Mouse (Mus musculus): ENCODE measurements at regions not wholly inside any gene's neighbourhood (a gene's known extent, or its start where the extent isn't known, plus 50 kb on each side); places are given as distances from the start of the nearest gene placed in this dataset.

- peaks cover 14% of the 10 kb centered on the region for H3K9me3 ChIP-seq
- 0 out of 2 replicates have a peak, but pooled peaks cover 3% of the 10 kb centered on the region for H3K4me1 ChIP-seq
- no peaks in the 10 kb centered on the region for H3K27me3 ChIP-seq (ENCODE audit: poor library complexity, severe bottlenecking)
- no peak for DNase-seq (ENCODE audit: extremely low spot score, low spot score)
- H3K4me3 ChIP-seq: no peak overlapping the region
- no peak overlapping the region for H3K27ac ChIP-seq
- H3K36me3 ChIP-seq (replicated peaks): no peaks in the 10 kb centered on the region
- WGBS: 90% methylated on average over 11 of the region's 11 CpGs
These were observed 198.9 kb downstream of the Foxo1 start for GRCm38 (mm10) chr3:52466984-52467565.

GRCm38 (mm10) chr3:52466571-52466970 is 198.4 kb downstream of the Foxo1 start:
- 89% methylated on average over 3 of the region's 3 CpGs for WGBS
- 0 out of 2 replicates have a peak, but pooled peaks cover 3% of the 10 kb centered on the region for H3K4me1 ChIP-seq
- H3K4me3 ChIP-seq: no peak overlapping the region
- peaks cover 11% of the 10 kb centered on the region for H3K9me3 ChIP-seq
- H3K27me3 ChIP-seq (ENCODE audit: poor library complexity, severe bottlenecking): no peaks in the 10 kb centered on the region
- no peak for DNase-seq (ENCODE audit: extremely low spot score, low spot score)
- H3K27ac ChIP-seq: no peak overlapping the region
- no peaks in the 10 kb centered on the region for H3K36me3 ChIP-seq (replicated peaks)

GRCm38 (mm10) chr3:52463911-52464310 is 195.8 kb downstream of the Foxo1 start:
- no peak overlapping the region for H3K27ac ChIP-seq
- H3K27me3 ChIP-seq (ENCODE audit: poor library complexity, severe bottlenecking): no peaks in the 10 kb centered on the region
- DNase-seq (ENCODE audit: extremely low spot score, low spot score): no peak
- 0 out of 2 replicates have a peak, but pooled peaks cover 3% of the 10 kb centered on the region for H3K4me1 ChIP-seq
- 68% methylated on average over 7 of the region's 7 CpGs for WGBS
- no peak overlapping the region for H3K4me3 ChIP-seq
- H3K9me3 ChIP-seq: no peaks in the 10 kb centered on the region
- H3K36me3 ChIP-seq (replicated peaks): no peaks in the 10 kb centered on the region

GRCm38 (mm10) chr3:52454955-52455354 is 186.8 kb downstream of the Foxo1 start:
- H3K36me3 ChIP-seq (replicated peaks): no peaks in the 10 kb centered on the region
- 0 out of 2 replicates have a peak, but pooled peaks cover 8% of the 10 kb centered on the region for H3K4me1 ChIP-seq
- no peaks in the 10 kb centered on the region for H3K9me3 ChIP-seq
- no peak for DNase-seq (ENCODE audit: extremely low spot score, low spot score)
- no peaks in the 10 kb centered on the region for H3K27me3 ChIP-seq (ENCODE audit: poor library complexity, severe bottlenecking)
- no peak overlapping the region for H3K4me3 ChIP-seq
- H3K27ac ChIP-seq: no peak overlapping the region
- WGBS: 93% methylated on average over 5 of the region's 5 CpGs

GRCm38 (mm10) chr3:52453041-52453440 is 184.9 kb downstream of the Foxo1 start:
- Histone ChIP-seq H3K27ac (no peak overlapping the region), H3K9me3 (no peaks in the 10 kb centered on the region), H3K27me3 (ENCODE audit: poor library complexity, severe bottlenecking) (no peaks in the 10 kb centered on the region), H3K4me1 (0 out of 2 replicates have a peak, but pooled peaks cover 1% of the 10 kb centered on the region), H3K36me3 (replicated peaks) (no peaks in the 10 kb centered on the region), H3K4me3 (no peak overlapping the region)
- 89% methylated on average over 3 of the region's 3 CpGs for WGBS
- no peak for DNase-seq (ENCODE audit: extremely low spot score, low spot score)

GRCm38 (mm10) chr3:52452345-52452744 is 184.2 kb downstream of the Foxo1 start:
- H3K27me3 ChIP-seq (ENCODE audit: poor library complexity, severe bottlenecking): no peaks in the 10 kb centered on the region
- no peaks in the 10 kb centered on the region for H3K4me1 ChIP-seq
- H3K9me3 ChIP-seq: no peaks in the 10 kb centered on the region
- no peak overlapping the region for H3K4me3 ChIP-seq
- H3K36me3 ChIP-seq (replicated peaks): no peaks in the 10 kb centered on the region
- DNase-seq (ENCODE audit: extremely low spot score, low spot score): no peak
- H3K27ac ChIP-seq: no peak overlapping the region
- WGBS: 71% methylated on average over 5 of the region's 5 CpGs

GRCm38 (mm10) chr3:52446991-52447390 is 178.9 kb downstream of the Foxo1 start:
- no peaks in the 10 kb centered on the region for H3K27me3 ChIP-seq (ENCODE audit: poor library complexity, severe bottlenecking)
- H3K4me1 ChIP-seq: peaks cover 9% of the 10 kb centered on the region
- 82% methylated on average over 1 of the region's 1 CpGs for WGBS
- H3K9me3 ChIP-seq: no peaks in the 10 kb centered on the region
- no peak overlapping the region for H3K4me3 ChIP-seq
- H3K36me3 ChIP-seq (replicated peaks): no peaks in the 10 kb centered on the region
- no peak overlapping the region for H3K27ac ChIP-seq
- DNase-seq (ENCODE audit: extremely low spot score, low spot score): no peak

GRCm38 (mm10) chr3:52446500-52446899 is 178.4 kb downstream of the Foxo1 start:
- Histone ChIP-seq H3K27ac (no peak overlapping the region), H3K27me3 (ENCODE audit: poor library complexity, severe bottlenecking) (no peaks in the 10 kb centered on the region), H3K9me3 (no peaks in the 10 kb centered on the region), H3K4me1 (peaks cover 9% of the 10 kb centered on the region), H3K36me3 (replicated peaks) (no peaks in the 10 kb centered on the region), H3K4me3 (no peak overlapping the region)
- no peak for DNase-seq (ENCODE audit: extremely low spot score, low spot score)
- 80% methylated on average over 5 of the region's 5 CpGs for whole genome bisulfite sequencing

- Histone ChIP-seq H3K4me1 (peaks cover 9% of the 10 kb centered on the region), H3K4me3 (no peak overlapping the region), H3K27ac (peak overlapping the region; percentile 66), H3K27me3 (ENCODE audit: poor library complexity, severe bottlenecking) (no peaks in the 10 kb centered on the region), H3K36me3 (replicated peaks) (no peaks in the 10 kb centered on the region), H3K9me3 (no peaks in the 10 kb centered on the region)
- 89% methylated on average over 8 of the region's 8 CpGs for WGBS
- no peak for DNase-seq (ENCODE audit: extremely low spot score, low spot score)
These were observed 176.4 kb downstream of the Foxo1 start for GRCm38 (mm10) chr3:52444420-52445119.

- Histone ChIP-seq H3K4me1 (peaks cover 9% of the 10 kb centered on the region), H3K27ac (peak overlapping the region; percentile 66), H3K27me3 (ENCODE audit: poor library complexity, severe bottlenecking) (no peaks in the 10 kb centered on the region), H3K36me3 (replicated peaks) (no peaks in the 10 kb centered on the region), H3K4me3 (no peak overlapping the region), H3K9me3 (no peaks in the 10 kb centered on the region)
- 55% methylated on average over 3 of the region's 3 CpGs for WGBS
- DNase-seq (ENCODE audit: extremely low spot score, low spot score): no peak
These were observed 175.7 kb downstream of the Foxo1 start for GRCm38 (mm10) chr3:52443856-52444255.

GRCm38 (mm10) chr3:52429014-52429589 is 161.0 kb downstream of the Foxo1 start:
- H3K27ac ChIP-seq: no peak overlapping the region
- H3K27me3 ChIP-seq (ENCODE audit: poor library complexity, severe bottlenecking): no peaks in the 10 kb centered on the region
- H3K4me1 ChIP-seq: no peaks in the 10 kb centered on the region
- WGBS: 84% methylated on average over 8 of the region's 8 CpGs
- DNase-seq (ENCODE audit: extremely low spot score, low spot score): no peak
- no peaks in the 10 kb centered on the region for H3K36me3 ChIP-seq (replicated peaks)
- H3K9me3 ChIP-seq: no peaks in the 10 kb centered on the region
- H3K4me3 ChIP-seq: no peak overlapping the region

GRCm38 (mm10) chr3:52422826-52423225 is 154.7 kb downstream of the Foxo1 start:
- Histone ChIP-seq H3K36me3 (replicated peaks) (no peaks in the 10 kb centered on the region), H3K4me3 (no peak overlapping the region), H3K4me1 (no peaks in the 10 kb centered on the region), H3K9me3 (peaks cover 7% of the 10 kb centered on the region; the same call in 1 of the 2 replicates), H3K27me3 (ENCODE audit: poor library complexity, severe bottlenecking) (no peaks in the 10 kb centered on the region), H3K27ac (no peak overlapping the region)
- WGBS: 87% methylated on average over 1 of the region's 1 CpGs
- DNase-seq (ENCODE audit: extremely low spot score, low spot score): no peak

- no peaks in the 10 kb centered on the region for H3K36me3 ChIP-seq (replicated peaks)
- WGBS: 59% methylated on average over 6 of the region's 6 CpGs
- H3K27ac ChIP-seq: no peak overlapping the region
These were observed 148.1 kb downstream of the Foxo1 start for GRCm38 (mm10) chr3:52416261-52416660.

More at GRCm38 (mm10) chr3:52416261-52416660, 148.1 kb downstream of the Foxo1 start:
- DNase-seq (ENCODE audit: extremely low spot score, low spot score): no peak
- no peak overlapping the region for H3K4me3 ChIP-seq
- no peaks in the 10 kb centered on the region for H3K9me3 ChIP-seq
- H3K27me3 ChIP-seq (ENCODE audit: poor library complexity, severe bottlenecking): peaks cover 8% of the 10 kb centered on the region
- peaks cover 40% of the 10 kb centered on the region for H3K4me1 ChIP-seq
